Mouse (Mus musculus) lung, postnatal 0 days (tissue): ENCODE results near the gene Snx9.

Experiments used
- CTCF ChIP-seq: IDR thresholded peaks from 2 replicates; pipeline ENCODE4 v1.5.1; 2016; ENCODE audit warnings: antibody characterized with exemption, mild to moderate bottlenecking
- EP300 ChIP-seq: IDR thresholded peaks from 2 replicates; pipeline ENCODE4 v1.6.1; 2016; ENCODE audit warnings: antibody characterized with exemption, mild to moderate bottlenecking, control low read depth

DNA sequence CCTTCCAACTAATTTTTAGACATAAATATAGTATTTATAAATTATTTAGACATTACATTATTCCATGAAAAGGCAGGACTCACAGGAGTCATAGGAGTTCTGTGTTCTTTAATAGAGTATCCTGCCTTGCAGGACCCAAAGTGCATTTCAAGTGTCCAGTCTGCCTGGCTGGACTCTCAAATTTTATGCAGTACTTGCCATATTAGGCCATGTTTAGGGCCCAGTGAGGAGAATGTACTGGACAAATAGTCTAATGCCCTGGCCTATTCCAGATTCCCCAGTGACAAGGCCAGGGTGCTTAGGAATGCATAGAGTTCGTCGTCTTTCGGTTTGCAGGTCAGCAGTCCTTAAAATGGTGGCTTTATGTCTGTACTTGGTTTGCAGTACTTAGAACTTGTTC is 8.9 kb downstream of the Snx9 start:
- TF ChIP-seq CTCF = no peak
- no peak for TF ChIP-seq EP300
